Comparison of ENCODE assay signal across 22 mouse cellular contexts in genomic region chr3:128719226-128719625, GRCm38 (mm10).
DNase-seq lines count a peak whose midpoint lies in the region; ATAC-seq and TF ChIP-seq lines count a peak whose summit lies in the region.
"Had no signal": no experiment of that assay in that cellular context is flagged by ENCODE, and none has a peak within 500 bp of the region (broad histone marks: within the 10 kb centered on the region; RNA-seq: fewer than 3 reads in every experiment).

No protein-coding gene starts in this region.

- H3K27me3 ChIP-seq in midbrain, embryonic 12.5 days: no peaks in the 10 kb centered on the region
- no peaks in the 10 kb centered on the region for H3K27me3 ChIP-seq in midbrain, embryonic 13.5 days
- H3K27me3 ChIP-seq in heart, embryonic 11.5 days (ENCODE audit: control insufficient read depth, insufficient read depth, low read length): no peaks in the 10 kb centered on the region
- H3K27me3 ChIP-seq: forebrain, embryonic 13.5 days; hindbrain, embryonic 13.5 days had no signal

- WGBS in midbrain, embryonic 12.5 days: 50% methylated on average over 7 of the region's 7 CpGs
- 43% methylated on average over 7 of the region's 7 CpGs for WGBS in midbrain, embryonic 13.5 days
- 77% methylated on average over 7 of the region's 7 CpGs for WGBS in heart, embryonic 11.5 days (ENCODE audit: insufficient replicate concordance)

- no peak overlapping the region for H3K4me2 ChIP-seq in midbrain, embryonic 12.5 days (replicated peaks)
- H3K4me2 ChIP-seq in midbrain, embryonic 13.5 days (replicated peaks): no peak overlapping the region
- no peak overlapping the region for H3K4me2 ChIP-seq in heart, embryonic 11.5 days
- H3K4me2 ChIP-seq: forebrain, embryonic 13.5 days; hindbrain, embryonic 13.5 days had no signal

- no peak overlapping the region for H3K27ac ChIP-seq in left cerebral cortex, adult 2 months
- H3K27ac ChIP-seq in midbrain, embryonic 12.5 days (replicated peaks): no peak overlapping the region
- no peak overlapping the region for H3K27ac ChIP-seq in midbrain, embryonic 13.5 days
- no peak overlapping the region for H3K27ac ChIP-seq in heart, embryonic 11.5 days (ENCODE audit: low read depth, low read length)
- H3K27ac ChIP-seq: forebrain, embryonic 10.5 days; forebrain, embryonic 13.5 days; heart, adult 2 months; heart, embryonic 10.5 days; hindbrain, embryonic 13.5 days; hindbrain, postnatal 0 days had no signal

- intact Hi-C loops in left cerebral cortex, postnatal 4 days (cut with DNase I): no loop called here
- intact Hi-C loops in left cerebral cortex, adult 2 months (cut with DNase I): no loop called here

- TF ChIP-seq CTCF in left cerebral cortex, adult 2 months (IDR thresholded peaks at IDR 0.05): no peak

- H3K4me1 ChIP-seq in midbrain, embryonic 12.5 days: no peaks in the 10 kb centered on the region
- H3K4me1 ChIP-seq in midbrain, embryonic 13.5 days (replicated peaks): no peaks in the 10 kb centered on the region
- H3K4me1 ChIP-seq in heart, embryonic 11.5 days (ENCODE audit: control insufficient read depth, insufficient read depth, low read length): no peaks in the 10 kb centered on the region
- H3K4me1 ChIP-seq: forebrain, embryonic 13.5 days; heart, embryonic 10.5 days; hindbrain, embryonic 13.5 days had no signal

- DNase-seq in left cerebral cortex, postnatal 4 days: peak; percentile 1
- DNase-seq in left cerebral cortex, adult 2 months (ENCODE audit: extremely low spot score in 1 of 2, low spot score in 2 of 2): no peak
- peak; percentile 2 for DNase-seq in embryo, embryonic 9.5 days (ENCODE audit: extremely low spot score)
- DNase-seq: adrenal gland, adult 2 months; adrenal gland, postnatal 14 days; cerebellum, adult 11-12 months; cerebellum, adult 8-10 months; cerebellum, postnatal 36 days; gastrocnemius, postnatal 10 days; gastrocnemius, postnatal 36 days; heart, adult 2 months had no signal

- H3K4me3 ChIP-seq in left cerebral cortex, adult 2 months: no peak overlapping the region
- no peak overlapping the region for H3K4me3 ChIP-seq in midbrain, embryonic 12.5 days
- H3K4me3 ChIP-seq in midbrain, embryonic 13.5 days (replicated peaks): no peak overlapping the region
- H3K4me3 ChIP-seq in heart, embryonic 11.5 days (ENCODE audit: low read depth, low read length): no peak overlapping the region
- H3K4me3 ChIP-seq: forebrain, embryonic 10.5 days; forebrain, embryonic 13.5 days; heart, adult 2 months; heart, embryonic 10.5 days; hindbrain, embryonic 13.5 days had no signal

- H3K9ac ChIP-seq in midbrain, embryonic 12.5 days (replicated peaks): no peak overlapping the region
- no peak overlapping the region for H3K9ac ChIP-seq in midbrain, embryonic 13.5 days (replicated peaks)
- H3K9ac ChIP-seq in heart, embryonic 11.5 days (ENCODE audit: low read depth, low read length): no peak overlapping the region
- H3K9ac ChIP-seq: forebrain, embryonic 13.5 days; hindbrain, embryonic 13.5 days had no signal

- peak; percentile 60; the same call in 1 of the 2 replicates for ATAC-seq in midbrain, embryonic 12.5 days (ENCODE audit: low FRiP score, low read depth)
- no peak for ATAC-seq in midbrain, embryonic 13.5 days
- no peak for ATAC-seq in heart, embryonic 11.5 days (replicated peaks; ENCODE audit: insufficient number of reproducible peaks, low FRiP score, low TSS enrichment)
- ATAC-seq: CD4-positive, CD25-positive, alpha-beta regulatory T cell, adult 4 months; forebrain, embryonic 13.5 days; forebrain, embryonic 16.5 days; hindbrain, postnatal 0 days; inflammation-experienced regulatory T-cells, adult 6 months had no signal

- no peaks in the 10 kb centered on the region for H3K36me3 ChIP-seq in midbrain, embryonic 12.5 days
- no peaks in the 10 kb centered on the region for H3K36me3 ChIP-seq in midbrain, embryonic 13.5 days
- H3K36me3 ChIP-seq in heart, embryonic 11.5 days (ENCODE audit: control insufficient read depth, insufficient read depth, low read length): no peaks in the 10 kb centered on the region
- H3K36me3 ChIP-seq: forebrain, embryonic 10.5 days; heart, embryonic 10.5 days; hindbrain, embryonic 13.5 days had no signal

- no peaks in the 10 kb centered on the region for H3K9me3 ChIP-seq in midbrain, embryonic 12.5 days
- no peaks in the 10 kb centered on the region for H3K9me3 ChIP-seq in midbrain, embryonic 13.5 days
- no peaks in the 10 kb centered on the region for H3K9me3 ChIP-seq in heart, embryonic 11.5 days (replicated peaks; ENCODE audit: control insufficient read depth, low read length)
- H3K9me3 ChIP-seq: forebrain, embryonic 10.5 days; forebrain, embryonic 13.5 days; heart, embryonic 10.5 days; hindbrain, embryonic 13.5 days had no signal

Comparison
In these comparisons a context has a peak if more than half of its experiments do, and no peak if none do; other contexts are left out.
1. DNase-seq: peak in left cerebral cortex, postnatal 4 days (single experiment) and embryo, embryonic 9.5 days (single experiment); none in left cerebral cortex, adult 2 months (0 of 2).